Comparison of ENCODE assay signal across 17 mouse cellular contexts in genomic region chr4:98032332-98032731, GRCm38 (mm10).
DNase-seq lines count a peak whose midpoint lies in the region; ATAC-seq and TF ChIP-seq lines count a peak whose summit lies in the region.
"Had no signal": no experiment of that assay in that cellular context is flagged by ENCODE, and none has a peak within 500 bp of the region (broad histone marks: within the 10 kb centered on the region; RNA-seq: fewer than 3 reads in every experiment).

No protein-coding gene starts in this region.

- no peak for TF ChIP-seq CTCF in forebrain, postnatal 0 days (IDR thresholded peaks at IDR 0.05; ENCODE audit: low read depth)

- no peak overlapping the region for H3K9ac ChIP-seq in forebrain, embryonic 15.5 days (replicated peaks)
- H3K9ac ChIP-seq in forebrain, embryonic 12.5 days = no peak overlapping the region
- no peak overlapping the region for H3K9ac ChIP-seq in forebrain, postnatal 0 days
- no peak overlapping the region for H3K9ac ChIP-seq in forebrain, embryonic 11.5 days (ENCODE audit: low read length)
- H3K9ac ChIP-seq: embryonic facial prominence, embryonic 12.5 days had no signal

- no peaks in the 10 kb centered on the region for H3K9me3 ChIP-seq in forebrain, embryonic 15.5 days
- no peaks in the 10 kb centered on the region for H3K9me3 ChIP-seq in forebrain, embryonic 12.5 days
- H3K9me3 ChIP-seq in forebrain, postnatal 0 days (ENCODE audit: low read length) = no peaks in the 10 kb centered on the region
- no peaks in the 10 kb centered on the region for H3K9me3 ChIP-seq in forebrain, embryonic 11.5 days (ENCODE audit: control insufficient read depth, low read length)
- H3K9me3 ChIP-seq: embryonic facial prominence, embryonic 10.5 days; embryonic facial prominence, embryonic 12.5 days had no signal

- WGBS in forebrain, embryonic 15.5 days = 47% methylated on average over 5 of the region's 5 CpGs
- 68% methylated on average over 5 of the region's 5 CpGs for WGBS in forebrain, embryonic 12.5 days
- 39% methylated on average over 5 of the region's 5 CpGs for WGBS in forebrain, postnatal 0 days
- WGBS in forebrain, embryonic 11.5 days = 80% methylated on average over 5 of the region's 5 CpGs

- peak; percentile 46; the same call in 1 of the 2 replicates for ATAC-seq in forebrain, embryonic 15.5 days (replicated peaks)
- ATAC-seq in forebrain, embryonic 12.5 days (ENCODE audit: low FRiP score) = no peak
- ATAC-seq in forebrain, postnatal 0 days = peak; percentile 82; the same call in 1 of the 2 replicates
- no peak for ATAC-seq in forebrain, embryonic 11.5 days (replicated peaks; ENCODE audit: low FRiP score)

- H3K27me3 ChIP-seq in forebrain, embryonic 15.5 days = no peaks in the 10 kb centered on the region
- H3K27me3 ChIP-seq in forebrain, embryonic 12.5 days = no peaks in the 10 kb centered on the region
- no peaks in the 10 kb centered on the region for H3K27me3 ChIP-seq in forebrain, postnatal 0 days (ENCODE audit: insufficient read depth, low read length)
- no peaks in the 10 kb centered on the region for H3K27me3 ChIP-seq in forebrain, embryonic 11.5 days (ENCODE audit: control insufficient read depth, insufficient read depth, low read length)
- H3K27me3 ChIP-seq: embryonic facial prominence, embryonic 12.5 days had no signal

- no peaks in the 10 kb centered on the region for H3K36me3 ChIP-seq in forebrain, embryonic 15.5 days
- peaks cover 3% of the 10 kb centered on the region; the same call in 1 of the 2 replicates for H3K36me3 ChIP-seq in forebrain, embryonic 12.5 days (replicated peaks)
- no peaks in the 10 kb centered on the region for H3K36me3 ChIP-seq in forebrain, postnatal 0 days (ENCODE audit: insufficient read depth)
- H3K36me3 ChIP-seq in forebrain, embryonic 11.5 days (ENCODE audit: control insufficient read depth, insufficient read depth, low read length) = no peaks in the 10 kb centered on the region
- H3K36me3 ChIP-seq: embryonic facial prominence, embryonic 10.5 days had no signal

- H3K4me2 ChIP-seq in forebrain, embryonic 15.5 days (replicated peaks) = no peak overlapping the region
- no peak overlapping the region for H3K4me2 ChIP-seq in forebrain, embryonic 12.5 days
- H3K4me2 ChIP-seq in forebrain, postnatal 0 days (ENCODE audit: low read depth) = no peak overlapping the region
- H3K4me2 ChIP-seq in forebrain, embryonic 11.5 days (ENCODE audit: low read depth, low read length, severe bottlenecking) = no peak overlapping the region
- H3K4me2 ChIP-seq: embryonic facial prominence, embryonic 12.5 days had no signal

- peaks cover 15% of the 10 kb centered on the region for H3K4me1 ChIP-seq in forebrain, embryonic 15.5 days
- peaks cover 7% of the 10 kb centered on the region; the same call in 1 of the 2 replicates for H3K4me1 ChIP-seq in forebrain, embryonic 12.5 days
- no peaks in the 10 kb centered on the region for H3K4me1 ChIP-seq in forebrain, postnatal 0 days (ENCODE audit: insufficient read depth)
- peaks cover 1% of the 10 kb centered on the region; the same call in 1 of the 2 replicates for H3K4me1 ChIP-seq in forebrain, embryonic 11.5 days (replicated peaks; ENCODE audit: control insufficient read depth, insufficient read depth, low read length)
- H3K4me1 ChIP-seq: embryonic facial prominence, embryonic 10.5 days; embryonic facial prominence, embryonic 12.5 days had no signal

- H3K27ac ChIP-seq in forebrain, embryonic 15.5 days (replicated peaks) = 0 out of 2 replicates have a peak overlapping the region, but pooled peaks have one; percentile 15
- H3K27ac ChIP-seq in forebrain, embryonic 12.5 days = no peak overlapping the region
- H3K27ac ChIP-seq in forebrain, postnatal 0 days (ENCODE audit: low read depth, low read length) = no peak overlapping the region
- H3K27ac ChIP-seq in forebrain, embryonic 11.5 days (ENCODE audit: low read depth, low read length) = no peak overlapping the region
- H3K27ac ChIP-seq: embryonic facial prominence, embryonic 10.5 days; embryonic facial prominence, embryonic 12.5 days had no signal

- no peak overlapping the region for H3K4me3 ChIP-seq in forebrain, embryonic 15.5 days
- no peak overlapping the region for H3K4me3 ChIP-seq in forebrain, embryonic 12.5 days (replicated peaks)
- H3K4me3 ChIP-seq in forebrain, postnatal 0 days (ENCODE audit: low read depth, low read length) = no peak overlapping the region
- no peak overlapping the region for H3K4me3 ChIP-seq in forebrain, embryonic 11.5 days (ENCODE audit: low read depth, low read length)
- H3K4me3 ChIP-seq: embryonic facial prominence, embryonic 10.5 days; embryonic facial prominence, embryonic 12.5 days had no signal

- peak; percentile 35 for DNase-seq in forebrain, postnatal 0 days
- no peak for DNase-seq in forebrain, embryonic 11.5 days (ENCODE audit: low spot score)
- peak; percentile 61 for DNase-seq in MN1 (ENCODE audit: low spot score)
- peak; percentile 67 for DNase-seq in Muller cell, postnatal 12 days (ENCODE audit: inconsistent ontology term)
- no peak for DNase-seq in testis, postnatal 14 days (ENCODE audit: low spot score)
- no peak for DNase-seq in spleen, postnatal 14 days (ENCODE audit: low spot score in 2 of 2)
- DNase-seq: adrenal gland, postnatal 10 days; adrenal gland, postnatal 25 days; cerebellum, adult 11-12 months; cerebellum, adult 2 months; cerebellum, adult 9-10 months; cerebellum, postnatal 10 days; cerebellum, postnatal 25 days had no signal

Comparison
In these comparisons a context has a peak if more than half of its experiments do, and no peak if none do; other contexts are left out.
1. ATAC-seq: peak in forebrain, embryonic 15.5 days (single experiment) and forebrain, postnatal 0 days (single experiment); none in forebrain, embryonic 12.5 days (single experiment) and forebrain, embryonic 11.5 days (single experiment).
2. DNase-seq: peak in forebrain, postnatal 0 days (single experiment), MN1 (single experiment) and Muller cell, postnatal 12 days (single experiment); none in forebrain, embryonic 11.5 days (single experiment), testis, postnatal 14 days (single experiment) and spleen, postnatal 14 days (0 of 2).